Mouse (Mus musculus): ENCODE measurements around the gene Pdia2. TPM values are rescaled to one million over a fixed set of nuclear protein-coding genes. Genes with fewer than 3 reads are reported as not detected.

The Pdia2 gene
- total RNA-seq (2023): not detected in 4 replicates

DNA sequence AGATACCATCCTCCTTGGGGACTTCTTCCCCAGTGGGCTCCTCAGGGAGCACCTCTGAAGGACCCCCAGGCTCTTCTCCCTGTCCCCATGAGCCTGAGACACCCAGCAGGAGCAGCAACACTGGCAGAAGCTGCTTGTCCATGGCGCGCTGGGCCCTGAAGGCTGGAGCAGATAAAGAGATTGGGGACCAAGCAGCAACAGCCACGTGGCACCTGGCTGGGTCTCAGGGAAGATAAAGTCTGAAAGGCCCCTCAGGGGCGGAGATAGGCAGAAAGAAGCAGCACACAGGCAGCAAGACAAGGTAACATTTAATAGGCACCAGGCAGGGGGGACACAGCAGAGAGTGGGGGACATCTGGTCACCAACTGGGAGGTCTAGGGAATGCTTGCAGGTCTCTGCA lies at the start of gene Pdia2:
Pdia2 (minus strand) TSS at position 196 of the 400 bp plus-strand sequence.

GRCm38 (mm10) chr17:26244101-26244841 lies 45.4 kb upstream of the Pdia2 start, which contains the start of gene Fam234a:
Gene Fam234a, minus strand, starts transcription at chr17:26244242.

GRCm38 (mm10) chr17:26207686-26208085 lies 8.8 kb upstream of the Pdia2 start, which contains the start of gene Arhgdig:
Gene Arhgdig, minus strand, starts transcription at chr17:26207786.

GRCm38 (mm10) chr17:26202737-26203136 lies 3.9 kb upstream of the Pdia2 start, which contains the start of gene Rgs11:
Gene Rgs11, plus strand, starts transcription at chr17:26202951.

Other genes starting within 250 kb of the Pdia2 start
- gene A930017K11Rik, start 246.5 kb downstream of the Pdia2 start, total RNA-seq (2023): not detected in 4 replicates
- gene Capn15, start 213.3 kb downstream of the Pdia2 start, total RNA-seq (2023): 37.2 to 41.1 TPM (median 38.7 TPM) in 4 replicates
- 8.4 to 9.0 TPM (median 8.7 TPM) in 4 replicates for gene Rab11fip3, start 129.5 kb downstream of the Pdia2 start, total RNA-seq (2023)
- 3.7 to 4.7 TPM (median 4.5 TPM) in 4 replicates for gene Decr2, start 108.8 kb downstream of the Pdia2 start, total RNA-seq (2023)
- 0.75 to 1.6 TPM (median 1.1 TPM) in 4 replicates for gene Nme4, start 103.5 kb downstream of the Pdia2 start, total RNA-seq (2023)
- 21.2 to 25.3 TPM (median 22.8 TPM) in 4 replicates for gene Tmem8, start 85.8 kb downstream of the Pdia2 start, total RNA-seq (2023)
- 43.5 to 46.7 TPM (median 45.3 TPM) in 4 replicates for gene Mrpl28, start 75.6 kb downstream of the Pdia2 start, total RNA-seq (2023)
- gene Axin1, start 60.4 kb downstream of the Pdia2 start, total RNA-seq (2023): 77.2 to 93.8 TPM (median 88.9 TPM) in 4 replicates
- gene Rgs11, start 3.9 kb upstream of the Pdia2 start, total RNA-seq (2023): 1.4 to 3.0 TPM (median 1.9 TPM) in 4 replicates
- not detected in 4 replicates for gene Arhgdig, start 8.7 kb upstream of the Pdia2 start, total RNA-seq (2023)
- gene Fam234a, start 45.2 kb upstream of the Pdia2 start, total RNA-seq (2023): 13.8 to 22.5 TPM (median 18.5 TPM) in 4 replicates
- gene Luc7l, start 53.8 kb upstream of the Pdia2 start, total RNA-seq (2023): 89.5 to 97.9 TPM (median 91.5 TPM) in 4 replicates
- 0.18 to 0.35 TPM (median 0.28 TPM) in 3 of 4 replicates, not detected in the other for gene Neurl1b, start 215.7 kb upstream of the Pdia2 start, total RNA-seq (2023)